8 mouse cellular contexts compared by ENCODE assay signal in the genomic region with DNA sequence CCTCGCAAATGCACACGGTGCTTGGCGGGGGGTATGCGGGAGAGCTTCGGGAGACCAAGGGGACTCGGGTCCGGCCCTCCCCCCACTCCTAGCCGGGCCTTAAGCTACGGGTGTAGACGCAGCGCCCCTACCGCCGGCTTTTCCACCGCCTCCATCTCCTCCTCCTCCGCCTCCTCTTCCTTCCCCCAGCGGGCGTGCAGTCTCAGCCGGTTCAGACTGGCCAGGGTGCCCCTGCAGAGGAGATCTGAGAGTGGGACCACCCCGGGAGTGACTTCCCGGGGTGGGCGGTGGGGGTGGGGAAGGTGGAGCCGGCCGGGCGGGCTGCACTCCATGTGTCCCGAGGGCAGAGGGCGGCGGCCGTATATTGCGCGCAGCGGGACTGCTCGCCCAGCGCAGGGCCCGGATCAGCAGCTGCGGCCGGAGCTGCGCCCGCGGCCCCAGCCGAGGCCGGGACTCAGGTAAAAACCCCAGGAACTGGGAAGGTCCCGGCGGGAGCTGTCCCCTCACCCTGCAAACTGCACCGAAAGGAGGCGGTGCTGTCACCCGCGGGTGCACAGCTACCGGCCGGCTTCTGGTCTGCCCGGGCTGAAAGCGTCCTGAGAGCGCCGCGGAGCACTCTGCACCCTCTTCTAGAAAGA. TPM values are rescaled to one million over a fixed set of nuclear protein-coding genes. Genes with fewer than 3 reads are reported as not detected.
A peak's percentile ranks its signal among the peaks of the same experiment; 100 is the strongest.
DNase-seq lines count a peak whose midpoint lies in the region; ATAC-seq and TF ChIP-seq lines count a peak whose summit lies in the region.

Gene Slc16a9, plus strand, starts transcription at position 180 of the 638 bp plus-strand sequence.

- H3K9ac ChIP-seq in heart, embryonic 16.5 days (ENCODE audit: low read length) = peak within 1 kb of the TSS; percentile 66
- peak within 1 kb of the TSS; percentile 66 for H3K9ac ChIP-seq in neural tube, embryonic 15.5 days (replicated peaks)

- DNase-seq in MN1 (ENCODE audit: low spot score) = peak; percentile 36
- DNase-seq in brain, embryonic 14.5 days (ENCODE audit: low read depth) = peak; percentile 84
- DNase-seq in fibroblast of lung, adult 2 months (ENCODE audit: low read depth) = peak; percentile 40
- peak; percentile 88 for DNase-seq in kidney, postnatal 14 days
- peak; percentile 63 for DNase-seq in lung, adult 2 months
- no peak for DNase-seq in B cell, adult 2 months

- peak within 1 kb of the TSS; percentile 66 for H3K4me3 ChIP-seq in heart, embryonic 16.5 days (ENCODE audit: low read length)
- peak within 1 kb of the TSS; percentile 88 for H3K4me3 ChIP-seq in lung, adult 2 months (replicated peaks; ENCODE audit: extremely low read depth, low read depth, low read length)
- H3K4me3 ChIP-seq in neural tube, embryonic 15.5 days (replicated peaks) = peak within 1 kb of the TSS; percentile 59

- ATAC-seq in heart, embryonic 16.5 days (replicated peaks; ENCODE audit: extremely low read depth, insufficient read depth, low FRiP score) = peak; percentile 80
- peak; percentile 93 for ATAC-seq in neural tube, embryonic 15.5 days (ENCODE audit: low FRiP score)

- H3K36me3 ChIP-seq in heart, embryonic 16.5 days (ENCODE audit: control insufficient read depth, insufficient read depth) = no peaks in the 10 kb centered on the region
- H3K36me3 ChIP-seq in neural tube, embryonic 15.5 days = no peaks in the 10 kb centered on the region

- H3K4me1 ChIP-seq in heart, embryonic 16.5 days (ENCODE audit: control insufficient read depth, insufficient read depth, low read length) = peaks cover 9% of the 10 kb centered on the region; the same call in 1 of the 2 replicates
- H3K4me1 ChIP-seq in lung, adult 2 months (ENCODE audit: control insufficient read depth, insufficient read depth, low read length) = peaks cover 5% of the 10 kb centered on the region
- H3K4me1 ChIP-seq in neural tube, embryonic 15.5 days = peaks cover 18% of the 10 kb centered on the region

- TF ChIP-seq CTCF in brain, embryonic 14.5 days (IDR thresholded peaks at IDR 0.05; ENCODE audit: borderline replicate concordance, extremely low read depth, insufficient read depth, insufficient read length) = peak; percentile 54
- no peak for TF ChIP-seq CTCF in lung, adult 2 months (IDR thresholded peaks at IDR 0.05; ENCODE audit: insufficient read depth, low read length)

- peaks cover 4% of the 10 kb centered on the region; the same call in 1 of the 2 replicates for H3K27me3 ChIP-seq in heart, embryonic 16.5 days (ENCODE audit: control insufficient read depth, insufficient read depth, low read length)
- H3K27me3 ChIP-seq in neural tube, embryonic 15.5 days (replicated peaks) = peaks cover 26% of the 10 kb centered on the region

- H3K4me2 ChIP-seq in heart, embryonic 16.5 days (ENCODE audit: low read depth, low read length) = peak within 1 kb of the TSS; percentile 95
- H3K4me2 ChIP-seq in neural tube, embryonic 15.5 days = peak within 1 kb of the TSS; percentile 89

- no peak for TF ChIP-seq POLR2A in brain, embryonic 14.5 days (IDR thresholded peaks at IDR 0.05; ENCODE audit: borderline replicate concordance, extremely low read depth, insufficient read depth, insufficient read length, poor library complexity, severe bottlenecking)
- TF ChIP-seq POLR2A in lung, adult 2 months (IDR thresholded peaks at IDR 0.05; ENCODE audit: borderline replicate concordance, extremely low read depth, low read depth, low read length) = peak; percentile 51; the same call in 1 of the 2 replicates

- under 1% methylated on average over 54 of the region's 54 CpGs for WGBS in heart, embryonic 16.5 days
- under 1% methylated on average over 54 of the region's 54 CpGs for WGBS in lung, adult 2 months
- under 1% methylated on average over 50 of the region's 54 CpGs for WGBS in neural tube, embryonic 15.5 days

- no peaks in the 10 kb centered on the region for H3K9me3 ChIP-seq in heart, embryonic 16.5 days (replicated peaks; ENCODE audit: control insufficient read depth, low read length)
- no peaks in the 10 kb centered on the region for H3K9me3 ChIP-seq in neural tube, embryonic 15.5 days (replicated peaks)

- no peak within 1 kb of the TSS for H3K27ac ChIP-seq in heart, embryonic 16.5 days (ENCODE audit: low read length)
- H3K27ac ChIP-seq in neural tube, embryonic 15.5 days (replicated peaks) = no peak within 1 kb of the TSS

RNA-seq across cellular contexts. Expression of gene Slc16a9, which starts in this region (rescaled TPM):
- polyA plus RNA-seq in brain, embryonic 14.5 days (2012; rRNA removed) = 1.4 and 2.4 TPM in 2 replicates
- polyA plus RNA-seq in heart, embryonic 16.5 days (2015; fragmentation: Nextera tagmentation; extraction: Ambion mirVana) = 0.47 and 1.1 TPM in 2 replicates
- polyA plus RNA-seq in lung, adult 2 months (2012; rRNA removed) = 47.8 and 53.2 TPM in 2 replicates
- polyA plus RNA-seq in neural tube, embryonic 15.5 days (2015; fragmentation: Nextera tagmentation; extraction: Ambion mirVana) = 1.0 and 1.8 TPM in 2 replicates

Comparison
In these comparisons a context has a peak if more than half of its experiments do, and no peak if none do; other contexts are left out.
1. RNA of gene Slc16a9 (polyA plus RNA-seq): 47.8 to 53.2 TPM in lung, adult 2 months; 1.4 to 2.4 TPM in brain, embryonic 14.5 days, 1.0 to 1.8 TPM in neural tube, embryonic 15.5 days and 0.47 to 1.1 TPM in heart, embryonic 16.5 days; every median in the first group is over 10 times any median in the second.
2. DNase-seq: peak in MN1 (single experiment), brain, embryonic 14.5 days (single experiment), fibroblast of lung, adult 2 months (single experiment), kidney, postnatal 14 days (single experiment) and lung, adult 2 months (single experiment); none in B cell, adult 2 months (0 of 2).
3. Peak in every context shown above with its lines, with median percentiles within 50 percentile points of each other: H3K4me3 ChIP-seq.